Mouse (Mus musculus): Measurements from ENCODE around the gene Fbxo3. TPM values are rescaled to one million over a fixed set of nuclear protein-coding genes. Genes with fewer than 3 reads are reported as not detected.
"Not testable (repeated sequence)": the region's sequence is repeated elsewhere in the genome, so short reads cannot be mapped to it uniquely, and the experiment has no call there.

Gene Fbxo3
- total and polyA plus RNA-seq, 2 experiments = 32.5 to 95.9 TPM

GRCm38 (mm10) chr2:104007793-104008519 is 19.6 kb upstream of the Fbxo3 start:
- Histone ChIP-seq H3K27ac (replicated peaks; ENCODE audit: insufficient read depth, low read depth, low read length) (peak overlapping the region; percentile 95), H3K9ac (ENCODE audit: low read depth, low read length) (no peak overlapping the region), H3K27me3 (ENCODE audit: control insufficient read depth, insufficient read depth, low read length) (no peaks in the 10 kb centered on the region), H3K4me3 (ENCODE audit: insufficient read depth, low read depth, low read length) (no peak overlapping the region), H3K79me2 (ENCODE audit: control insufficient read depth, insufficient read depth, low read length) (no peaks in the 10 kb centered on the region), H3K36me3 (ENCODE audit: control insufficient read depth, insufficient read depth, low read length) (no peaks in the 10 kb centered on the region), H3K4me1 (ENCODE audit: control insufficient read depth, insufficient read depth, low read length) (peaks cover 8% of the 10 kb centered on the region; the same call in 1 of the 2 replicates)
- TF ChIP-seq CTCF (IDR thresholded peaks at IDR 0.05; ENCODE audit: low read depth, low read length) = no peak
- no peak for TF ChIP-seq POLR2A (IDR thresholded peaks at IDR 0.05; ENCODE audit: extremely low read depth, insufficient read depth, low read length)
- 31% methylated on average over 7 of the region's 7 CpGs for WGBS
- DNase-seq (ENCODE audit: extremely low read depth, low read depth, low spot score) = peak; percentile 95

GRCm38 (mm10) chr2:104008853-104009252 is 18.7 kb upstream of the Fbxo3 start:
- H3K4me1 ChIP-seq (ENCODE audit: control insufficient read depth, insufficient read depth, low read length); H3K79me2 ChIP-seq (ENCODE audit: control insufficient read depth, insufficient read depth, low read length); H3K4me3 ChIP-seq (ENCODE audit: insufficient read depth, low read depth, low read length); H3K9ac ChIP-seq (ENCODE audit: low read depth, low read length); H3K27me3 ChIP-seq (ENCODE audit: control insufficient read depth, insufficient read depth, low read length); H3K36me3 ChIP-seq (ENCODE audit: control insufficient read depth, insufficient read depth, low read length): not testable (repeated sequence)
- DNase-seq (ENCODE audit: extremely low read depth, low read depth, low spot score) = peak; percentile 93
- peak overlapping the region; percentile 95 for H3K27ac ChIP-seq (replicated peaks; ENCODE audit: insufficient read depth, low read depth, low read length)
- WGBS = 30% methylated on average over 3 of the region's 3 CpGs

- TF ChIP-seq POLR2A (IDR thresholded peaks at IDR 0.05; ENCODE audit: extremely low read depth, insufficient read depth, low read length) (no peak), CTCF (IDR thresholded peaks at IDR 0.05; ENCODE audit: low read depth, low read length) (no peak)
- H3K79me2 ChIP-seq (ENCODE audit: control insufficient read depth, insufficient read depth, low read length) = peaks cover 5% of the 10 kb centered on the region
- DNase-seq (ENCODE audit: extremely low read depth, low read depth, low spot score) = no peak
- no peaks in the 10 kb centered on the region for H3K36me3 ChIP-seq (ENCODE audit: control insufficient read depth, insufficient read depth, low read length)
- H3K4me1 ChIP-seq (ENCODE audit: control insufficient read depth, insufficient read depth, low read length) = no peaks in the 10 kb centered on the region
- H3K4me3 ChIP-seq (ENCODE audit: insufficient read depth, low read depth, low read length) = no peak overlapping the region
- no peaks in the 10 kb centered on the region for H3K27me3 ChIP-seq (ENCODE audit: control insufficient read depth, insufficient read depth, low read length)
- H3K9ac ChIP-seq (ENCODE audit: low read depth, low read length) = no peak overlapping the region
- WGBS = 88% methylated on average over 7 of the region's 7 CpGs
- no peak overlapping the region for H3K27ac ChIP-seq (replicated peaks; ENCODE audit: insufficient read depth, low read depth, low read length)
Measured at GRCm38 (mm10) chr2:104023096-104023495, 4.4 kb upstream of the Fbxo3 start.

- Histone ChIP-seq H3K27ac (replicated peaks; ENCODE audit: insufficient read depth, low read depth, low read length) (no peak overlapping the region), H3K4me1 (ENCODE audit: control insufficient read depth, insufficient read depth, low read length) (peaks cover 2% of the 10 kb centered on the region; the same call in 1 of the 2 replicates), H3K27me3 (ENCODE audit: control insufficient read depth, insufficient read depth, low read length) (no peaks in the 10 kb centered on the region), H3K79me2 (ENCODE audit: control insufficient read depth, insufficient read depth, low read length) (peaks cover 12% of the 10 kb centered on the region), H3K9ac (ENCODE audit: low read depth, low read length) (no peak overlapping the region), H3K36me3 (ENCODE audit: control insufficient read depth, insufficient read depth, low read length) (no peaks in the 10 kb centered on the region), H3K4me3 (ENCODE audit: insufficient read depth, low read depth, low read length) (no peak overlapping the region)
- no peak for DNase-seq (ENCODE audit: extremely low read depth, low read depth, low spot score)
- 98% methylated on average over 4 of the region's 4 CpGs for WGBS
- TF ChIP-seq CTCF (IDR thresholded peaks at IDR 0.05; ENCODE audit: low read depth, low read length) (no peak), POLR2A (IDR thresholded peaks at IDR 0.05; ENCODE audit: extremely low read depth, insufficient read depth, low read length) (no peak)
Measured at GRCm38 (mm10) chr2:104024656-104025055, 2.9 kb upstream of the Fbxo3 start.

GRCm38 (mm10) chr2:104028139-104028723 is 710 bp downstream of the Fbxo3 start, which contains the start of gene 4931422A03Rik:
Gene 4931422A03Rik (minus strand): TSS chr2:104028361.
- H3K4me3 ChIP-seq (ENCODE audit: insufficient read depth, low read depth, low read length) = peak within 1 kb of the TSS; percentile 98

GRCm38 (mm10) chr2:104029074-104029473 is 1.6 kb downstream of the Fbxo3 start:
- H3K4me3 ChIP-seq (ENCODE audit: insufficient read depth, low read depth, low read length) = peak overlapping the region; percentile 98
- DNase-seq (ENCODE audit: extremely low read depth, low read depth, low spot score) = peak; percentile 72
- peaks cover 8% of the 10 kb centered on the region for H3K4me1 ChIP-seq (ENCODE audit: control insufficient read depth, insufficient read depth, low read length)
- peak overlapping the region; percentile 99 for H3K27ac ChIP-seq (replicated peaks; ENCODE audit: insufficient read depth, low read depth, low read length)
- WGBS = 13% methylated on average over 2 of the region's 2 CpGs
- H3K9ac ChIP-seq (ENCODE audit: low read depth, low read length) = peak overlapping the region; percentile 48; the same call in 1 of the 2 replicates
- peaks cover 20% of the 10 kb centered on the region for H3K36me3 ChIP-seq (ENCODE audit: control insufficient read depth, insufficient read depth, low read length)
- peaks cover 14% of the 10 kb centered on the region for H3K79me2 ChIP-seq (ENCODE audit: control insufficient read depth, insufficient read depth, low read length)
- H3K27me3 ChIP-seq (ENCODE audit: control insufficient read depth, insufficient read depth, low read length) = no peaks in the 10 kb centered on the region
- no peak for TF ChIP-seq CTCF (IDR thresholded peaks at IDR 0.05; ENCODE audit: low read depth, low read length)

More at GRCm38 (mm10) chr2:104028139-104028723, 710 bp downstream of the Fbxo3 start, which contains the start of gene 4931422A03Rik:
- Histone ChIP-seq H3K36me3 (ENCODE audit: control insufficient read depth, insufficient read depth, low read length) (peaks cover 15% of the 10 kb centered on the region), H3K9ac (ENCODE audit: low read depth, low read length) (peak within 1 kb of the TSS; percentile 92), H3K4me1 (ENCODE audit: control insufficient read depth, insufficient read depth, low read length) (peaks cover 8% of the 10 kb centered on the region), H3K27me3 (ENCODE audit: control insufficient read depth, insufficient read depth, low read length) (no peaks in the 10 kb centered on the region), H3K79me2 (ENCODE audit: control insufficient read depth, insufficient read depth, low read length) (peaks cover 14% of the 10 kb centered on the region), H3K27ac (replicated peaks; ENCODE audit: insufficient read depth, low read depth, low read length) (peak within 1 kb of the TSS; percentile 99)
- peak; percentile 48 for DNase-seq (ENCODE audit: extremely low read depth, low read depth, low spot score)
- under 1% methylated on average over 32 of the region's 32 CpGs for WGBS
- no peak for TF ChIP-seq POLR2A (IDR thresholded peaks at IDR 0.05; ENCODE audit: extremely low read depth, insufficient read depth, low read length)
- no peak for TF ChIP-seq CTCF (IDR thresholded peaks at IDR 0.05; ENCODE audit: low read depth, low read length)

Measured in liver, adult 2 months (tissue).